Mouse (Mus musculus) midbrain, embryonic 10.5 days (tissue): ENCODE measurements around the gene Opa1. TPM values are rescaled to one million over a fixed set of nuclear protein-coding genes. Genes with fewer than 3 reads are reported as not detected.

Experiments used
- DNase-seq: peaks from one replicate; pipeline ENCODE4 v3.0.0-alpha.2; 2017; ENCODE audit warnings: low spot score
- H3K27ac ChIP-seq: fragments of 300-500 bp; sonication (generic); replicated peaks from 2 replicates; pipeline ENCODE4 v1.5.1; 2016; ENCODE audit warnings: mild to moderate bottlenecking
- H3K27me3 ChIP-seq: fragments of 300-500 bp; sonication (generic); 2 replicates; pipeline ENCODE4 v1.6.1; 2016; ENCODE audit warnings: low read depth, mild to moderate bottlenecking; ENCODE audit not compliant: poor library complexity, severe bottlenecking
- H3K36me3 ChIP-seq: fragments of 300-500 bp; sonication (generic); 2 replicates; pipeline ENCODE4 v1.6.1; 2016; ENCODE audit warnings: mild to moderate bottlenecking, moderate library complexity
- H3K4me1 ChIP-seq: fragments of 300-500 bp; sonication (generic); 2 replicates; pipeline ENCODE4 v1.6.1; 2016
- H3K4me3 ChIP-seq: fragments of 300-500 bp; sonication (generic); 2 replicates; pipeline ENCODE4 v1.5.1; 2016; ENCODE audit warnings: mild to moderate bottlenecking, moderate library complexity
- H3K9me3 ChIP-seq: fragments of 300-500 bp; sonication (generic); replicated peaks from 2 replicates; pipeline ENCODE4 v1.6.1; 2016; ENCODE audit warnings: mild to moderate bottlenecking
- WGBS: fragments of 180-500 bp; shearing (Covaris S2); methylation state at CpG from one replicate; pipeline ENCODE4 v1.1.7; 2016; 5-methylcytosine and 5-hydroxymethylcytosine counted together
- polyA plus RNA-seq: library from polyadenylated mRNA; unstranded; fragments of >200 nt; fragmentation: Nextera tagmentation; extraction: Ambion mirVana; gene quantifications from 2 replicates; pipeline ENCODE4 v1.2.1, GENCODE M21; 2016

Opa1 gene
- 36.4 and 42.1 TPM in 2 replicates for polyA plus RNA-seq

GRCm38 (mm10) chr16:29579167-29579786 lies at the start of gene Opa1:
Opa1 (plus strand) TSS chr16:29579334.
- H3K27me3 ChIP-seq = no peaks in the 10 kb centered on the region
- H3K9me3 ChIP-seq = no peaks in the 10 kb centered on the region
- peaks cover 15% of the 10 kb centered on the region for H3K4me1 ChIP-seq
- H3K36me3 ChIP-seq = no peaks in the 10 kb centered on the region
- 0% methylated on average over 39 of the region's 39 CpGs for WGBS
- peak within 1 kb of the TSS; percentile 89 for H3K27ac ChIP-seq
- peak; percentile 98 for DNase-seq
- H3K4me3 ChIP-seq = peak within 1 kb of the TSS; percentile 77

GRCm38 (mm10) chr16:29533641-29534040 lies 45.5 kb upstream of the Opa1 start:
- H3K4me1 ChIP-seq = no peaks in the 10 kb centered on the region
- no peak for DNase-seq
- no peak overlapping the region for H3K4me3 ChIP-seq
- no peaks in the 10 kb centered on the region for H3K36me3 ChIP-seq
- no peaks in the 10 kb centered on the region for H3K9me3 ChIP-seq
- no peaks in the 10 kb centered on the region for H3K27me3 ChIP-seq
- 84% methylated on average over 6 of the region's 6 CpGs for WGBS
- no peak overlapping the region for H3K27ac ChIP-seq

- H3K27me3 ChIP-seq = no peaks in the 10 kb centered on the region
- DNase-seq = no peak
- H3K4me3 ChIP-seq = no peak overlapping the region
- no peak overlapping the region for H3K27ac ChIP-seq
- H3K4me1 ChIP-seq = no peaks in the 10 kb centered on the region
- 83% methylated on average over 4 of the region's 4 CpGs for WGBS
- H3K9me3 ChIP-seq = no peaks in the 10 kb centered on the region
- H3K36me3 ChIP-seq = no peaks in the 10 kb centered on the region
Observed at GRCm38 (mm10) chr16:29535866-29536265, 43.3 kb upstream of the Opa1 start.

GRCm38 (mm10) chr16:29536411-29537204 lies 42.5 kb upstream of the Opa1 start:
- Histone ChIP-seq H3K4me3 (no peak overlapping the region), H3K36me3 (no peaks in the 10 kb centered on the region), H3K4me1 (no peaks in the 10 kb centered on the region), H3K27ac (no peak overlapping the region), H3K9me3 (no peaks in the 10 kb centered on the region), H3K27me3 (no peaks in the 10 kb centered on the region)
- DNase-seq = no peak
- 84% methylated on average over 15 of the region's 15 CpGs for WGBS

- Histone ChIP-seq H3K4me1 (no peaks in the 10 kb centered on the region), H3K9me3 (no peaks in the 10 kb centered on the region), H3K27ac (no peak overlapping the region), H3K36me3 (no peaks in the 10 kb centered on the region), H3K27me3 (no peaks in the 10 kb centered on the region), H3K4me3 (no peak overlapping the region)
- DNase-seq = no peak
Observed at GRCm38 (mm10) chr16:29539906-29540305, 39.2 kb upstream of the Opa1 start.

- DNase-seq = no peak
- WGBS = 86% methylated on average over 11 of the region's 11 CpGs
- H3K27ac ChIP-seq = no peak overlapping the region
- no peaks in the 10 kb centered on the region for H3K4me1 ChIP-seq
- H3K27me3 ChIP-seq = no peaks in the 10 kb centered on the region
- H3K4me3 ChIP-seq = no peak overlapping the region
- no peaks in the 10 kb centered on the region for H3K36me3 ChIP-seq
- no peaks in the 10 kb centered on the region for H3K9me3 ChIP-seq
Observed at GRCm38 (mm10) chr16:29541261-29541683, 37.9 kb upstream of the Opa1 start.

GRCm38 (mm10) chr16:29544829-29545228 lies 34.3 kb upstream of the Opa1 start, which contains the start of gene Atp13a4:
Atp13a4 (minus strand) TSS chr16:29544864.
- no peaks in the 10 kb centered on the region for H3K27me3 ChIP-seq
- no peaks in the 10 kb centered on the region for H3K9me3 ChIP-seq
- H3K4me3 ChIP-seq = no peak within 1 kb of the TSS
- 91% methylated on average over 11 of the region's 11 CpGs for WGBS
- no peak within 1 kb of the TSS for H3K27ac ChIP-seq
- no peaks in the 10 kb centered on the region for H3K36me3 ChIP-seq
- no peaks in the 10 kb centered on the region for H3K4me1 ChIP-seq
- no peak for DNase-seq

GRCm38 (mm10) chr16:29559667-29560066 lies 19.5 kb upstream of the Opa1 start:
- 86% methylated on average over 5 of the region's 5 CpGs for WGBS
- H3K36me3 ChIP-seq = no peaks in the 10 kb centered on the region
- H3K27me3 ChIP-seq = no peaks in the 10 kb centered on the region
- H3K9me3 ChIP-seq = no peaks in the 10 kb centered on the region
- H3K4me1 ChIP-seq = peaks cover 2% of the 10 kb centered on the region; the same call in 1 of the 2 replicates
- H3K27ac ChIP-seq = no peak overlapping the region
- H3K4me3 ChIP-seq = no peak overlapping the region
- DNase-seq = no peak

- H3K27ac ChIP-seq = no peak overlapping the region
- peaks cover 2% of the 10 kb centered on the region; the same call in 1 of the 2 replicates for H3K4me1 ChIP-seq
- H3K27me3 ChIP-seq = no peaks in the 10 kb centered on the region
- no peak for DNase-seq
- 66% methylated on average over 10 of the region's 10 CpGs for WGBS
- H3K9me3 ChIP-seq = no peaks in the 10 kb centered on the region
- H3K4me3 ChIP-seq = no peak overlapping the region
- no peaks in the 10 kb centered on the region for H3K36me3 ChIP-seq
Observed at GRCm38 (mm10) chr16:29560454-29560853, 18.7 kb upstream of the Opa1 start.

- WGBS = 12% methylated on average over 7 of the region's 7 CpGs
- Histone ChIP-seq H3K27ac (no peak overlapping the region), H3K27me3 (no peaks in the 10 kb centered on the region), H3K9me3 (no peaks in the 10 kb centered on the region), H3K4me3 (no peak overlapping the region), H3K4me1 (peaks cover 2% of the 10 kb centered on the region; the same call in 1 of the 2 replicates), H3K36me3 (no peaks in the 10 kb centered on the region)
- peak; percentile 26 for DNase-seq
Observed at GRCm38 (mm10) chr16:29560869-29561268, 18.3 kb upstream of the Opa1 start.

GRCm38 (mm10) chr16:29574013-29574412 lies 5.1 kb upstream of the Opa1 start:
- Histone ChIP-seq H3K4me3 (no peak overlapping the region), H3K9me3 (no peaks in the 10 kb centered on the region), H3K4me1 (peaks cover 9% of the 10 kb centered on the region), H3K27me3 (no peaks in the 10 kb centered on the region), H3K36me3 (no peaks in the 10 kb centered on the region), H3K27ac (no peak overlapping the region)
- WGBS = 83% methylated on average over 4 of the region's 4 CpGs
- DNase-seq = no peak

- Histone ChIP-seq H3K4me3 (no peak overlapping the region), H3K27ac (no peak overlapping the region), H3K4me1 (peaks cover 16% of the 10 kb centered on the region), H3K27me3 (no peaks in the 10 kb centered on the region), H3K9me3 (no peaks in the 10 kb centered on the region), H3K36me3 (no peaks in the 10 kb centered on the region)
- peak; percentile 15 for DNase-seq
- 15% methylated on average over 5 of the region's 5 CpGs for WGBS
Observed at GRCm38 (mm10) chr16:29575620-29576019, 3.5 kb upstream of the Opa1 start.

- H3K4me3 ChIP-seq = peak overlapping the region; percentile 77
- 11% methylated on average over 12 of the region's 12 CpGs for WGBS
- no peaks in the 10 kb centered on the region for H3K9me3 ChIP-seq
- H3K4me1 ChIP-seq = peaks cover 15% of the 10 kb centered on the region
- H3K27ac ChIP-seq = peak overlapping the region; percentile 89
- DNase-seq = no peak
- H3K27me3 ChIP-seq = no peaks in the 10 kb centered on the region
- no peaks in the 10 kb centered on the region for H3K36me3 ChIP-seq
Observed at GRCm38 (mm10) chr16:29579787-29580176, 648 bp downstream of the Opa1 start.
